Mouse (Mus musculus): ENCODE measurements at regions not wholly inside any gene's neighbourhood (a gene's known extent, or its start where the extent isn't known, plus 50 kb on each side); places are given as distances from the start of the nearest gene placed in this dataset.
"Not testable (repeated sequence)": the region's sequence is repeated elsewhere in the genome, so short reads cannot be mapped to it uniquely, and the experiment has no call there.

DNA sequence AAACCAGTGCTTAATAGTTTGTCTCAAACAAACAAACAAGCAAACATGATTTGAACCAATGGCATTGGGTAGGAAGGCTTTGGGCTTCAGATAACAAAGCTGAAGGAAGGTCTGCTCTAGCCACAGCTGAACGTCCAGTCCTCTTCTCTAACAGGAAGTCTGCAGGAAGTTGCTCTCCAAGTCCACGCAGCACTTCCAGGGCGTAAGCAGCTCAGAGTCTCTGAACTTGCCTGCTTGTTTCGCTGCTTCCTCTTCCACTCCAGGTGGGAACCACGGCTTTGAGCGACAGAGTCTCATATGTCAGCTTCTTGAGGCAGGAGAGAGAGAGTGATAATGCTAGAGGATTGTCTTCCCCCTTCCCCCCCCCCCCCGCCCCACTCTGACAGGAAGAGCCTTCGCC, 123.6 kb downstream of the Tnfrsf21 start:
- DNase-seq = no peak

DNA sequence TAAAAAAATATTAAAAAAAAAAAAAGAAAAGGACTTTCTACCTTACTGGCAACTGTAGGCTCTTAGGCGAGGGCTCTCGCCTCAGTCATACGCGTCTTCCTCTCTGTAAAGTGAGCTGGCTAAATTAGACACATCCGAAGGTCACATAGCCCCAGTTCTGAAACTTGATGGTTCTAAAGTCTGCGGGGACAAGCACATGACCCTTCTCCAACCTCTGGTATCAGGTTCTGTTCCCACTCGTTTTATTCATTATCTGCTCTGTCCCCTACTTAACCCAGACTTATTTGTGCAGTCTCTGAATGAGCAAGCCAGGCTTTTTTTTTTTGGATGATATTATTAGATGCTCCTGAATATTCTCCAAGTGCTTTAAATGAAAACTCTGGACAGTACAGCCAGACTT, 125.4 kb downstream of the Tnfrsf21 start:
- DNase-seq = no peak

DNA sequence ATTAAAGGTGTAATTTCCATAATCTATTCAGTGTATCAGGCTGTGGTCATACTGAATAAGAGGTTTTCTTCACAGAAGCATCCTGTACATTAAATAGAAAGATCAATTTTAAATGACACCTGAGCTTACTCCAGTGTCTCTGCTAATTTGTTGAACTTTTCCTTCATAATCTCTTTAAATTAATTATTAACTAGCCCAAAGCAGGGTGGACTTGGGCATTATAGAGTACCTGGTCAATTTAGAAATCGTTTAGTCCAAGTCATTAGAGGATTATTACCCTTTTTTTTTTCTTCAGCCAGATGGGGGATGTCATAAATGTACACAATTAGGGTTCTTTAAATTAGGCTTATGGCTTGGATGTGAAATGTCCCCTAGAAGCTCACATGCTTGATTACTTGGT, 124.4 kb upstream of the Adgrf1 start:
- DNase-seq = no peak

DNA sequence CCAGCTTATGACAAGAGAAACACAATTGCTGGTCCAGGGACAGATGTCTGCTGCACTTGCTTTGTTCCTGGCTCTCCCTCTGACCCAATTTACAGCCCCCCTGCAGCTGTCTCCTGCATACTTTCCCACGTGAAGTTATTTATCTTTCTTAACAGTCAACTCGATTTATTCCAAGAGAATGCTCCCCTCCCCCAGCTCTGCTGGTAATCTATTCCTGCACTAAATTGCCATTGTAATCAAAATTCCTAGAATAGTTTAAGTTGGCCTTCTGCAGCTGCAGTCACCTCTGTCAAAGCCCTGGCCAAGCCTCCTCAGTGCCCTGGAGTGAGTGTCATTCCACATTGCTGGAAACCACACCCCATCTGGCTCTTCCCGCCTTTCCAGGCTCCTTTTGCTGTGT, 122.2 kb upstream of the Adgrf1 start:
- no peak for DNase-seq

DNA sequence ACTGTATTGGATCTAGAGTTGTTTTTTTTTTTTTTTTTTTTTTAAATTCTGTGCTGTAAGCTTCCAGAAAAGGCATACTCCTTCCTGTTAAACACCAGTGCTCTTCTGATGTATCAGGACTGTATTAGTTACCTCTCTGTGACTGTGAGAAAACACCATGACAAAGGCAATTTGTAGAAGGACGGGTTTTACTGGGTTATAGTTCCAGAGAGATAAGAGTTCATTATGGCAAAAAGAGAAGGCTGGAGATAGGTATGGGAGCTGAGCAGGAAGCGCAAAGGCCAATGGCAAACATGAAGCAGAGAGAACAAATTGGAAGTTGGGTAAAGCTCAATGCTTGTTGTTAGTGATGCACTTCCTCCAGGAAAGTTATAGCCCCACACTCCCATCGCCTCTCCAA, 117.5 kb upstream of the Adgrf1 start:
- no peak for DNase-seq

DNA sequence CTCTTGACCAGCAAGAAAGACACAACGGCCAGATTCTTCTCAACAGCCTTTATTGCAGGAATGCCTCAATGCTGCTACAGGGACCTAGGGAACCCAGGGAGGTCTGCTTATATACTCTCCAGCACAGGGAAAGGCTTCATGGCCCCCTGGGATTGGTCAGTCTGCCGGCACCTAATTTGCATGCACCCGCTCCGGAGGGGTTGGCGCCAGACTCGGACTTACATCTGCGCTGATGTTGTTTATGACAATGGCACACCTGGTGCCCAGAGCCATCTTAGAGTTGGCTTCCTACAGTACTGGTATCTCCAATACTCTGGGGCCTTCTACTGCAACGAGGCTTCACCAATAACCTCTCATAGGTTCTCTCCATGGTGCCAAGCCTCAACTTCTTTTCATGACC, 114.9 kb upstream of the Adgrf1 start:
- DNase-seq = not testable (repeated sequence)

DNA sequence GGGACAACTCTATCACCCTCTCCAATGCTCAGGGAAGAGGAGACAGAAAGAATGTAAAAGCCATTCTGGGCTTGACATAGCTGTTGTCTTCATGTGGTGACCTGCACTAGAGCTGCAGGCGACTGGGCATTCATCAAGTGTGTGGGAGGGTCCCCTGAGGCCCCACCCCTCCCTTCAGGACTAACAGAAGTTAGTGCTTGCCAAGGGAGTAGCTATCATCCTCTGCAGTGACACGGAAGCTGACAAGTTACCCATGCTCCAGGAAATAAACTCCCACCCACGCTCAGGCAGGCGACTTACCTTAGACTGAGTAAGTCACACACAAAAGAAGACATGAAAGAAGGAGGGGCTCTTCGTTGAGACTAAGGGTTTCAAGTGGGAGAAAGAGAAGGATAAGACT, 114.0 kb upstream of the Adgrf1 start:
- DNase-seq = no peak

DNA sequence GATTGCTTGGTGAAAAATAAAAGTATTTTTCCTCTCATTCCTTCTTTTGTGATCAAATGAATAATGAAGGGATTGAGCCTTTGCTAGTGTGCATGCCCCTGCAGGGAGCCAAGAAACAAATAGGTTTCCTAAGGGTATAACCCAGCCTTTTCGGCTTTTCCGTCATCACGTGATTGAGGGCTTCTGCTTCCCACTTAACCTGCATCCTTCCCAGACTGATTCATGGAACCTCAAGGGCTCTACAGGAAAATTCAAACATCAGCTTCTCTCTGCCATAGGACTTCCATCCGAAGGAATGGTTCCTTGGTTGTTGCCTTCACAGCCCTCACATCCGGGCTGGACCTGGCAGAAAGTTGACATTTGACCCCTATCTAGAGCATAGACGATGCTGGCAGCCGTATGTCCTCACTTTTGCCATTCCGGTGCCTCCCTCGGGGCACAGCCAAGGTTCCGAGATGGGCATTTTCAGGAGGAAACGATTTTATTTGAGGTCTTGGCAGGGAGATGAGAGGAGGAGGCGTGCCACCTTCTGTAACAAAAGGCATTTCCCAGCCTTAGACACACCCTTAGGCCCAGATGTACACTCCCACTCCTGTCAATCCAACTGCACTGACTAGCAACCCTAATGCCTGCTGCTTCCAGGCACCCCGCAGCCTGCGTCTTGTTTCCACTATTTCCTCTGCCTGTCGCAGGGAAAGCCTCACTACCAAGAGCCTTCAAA, 112.2 kb upstream of the Adgrf1 start:
- DNase-seq = peak; percentile 77

DNA sequence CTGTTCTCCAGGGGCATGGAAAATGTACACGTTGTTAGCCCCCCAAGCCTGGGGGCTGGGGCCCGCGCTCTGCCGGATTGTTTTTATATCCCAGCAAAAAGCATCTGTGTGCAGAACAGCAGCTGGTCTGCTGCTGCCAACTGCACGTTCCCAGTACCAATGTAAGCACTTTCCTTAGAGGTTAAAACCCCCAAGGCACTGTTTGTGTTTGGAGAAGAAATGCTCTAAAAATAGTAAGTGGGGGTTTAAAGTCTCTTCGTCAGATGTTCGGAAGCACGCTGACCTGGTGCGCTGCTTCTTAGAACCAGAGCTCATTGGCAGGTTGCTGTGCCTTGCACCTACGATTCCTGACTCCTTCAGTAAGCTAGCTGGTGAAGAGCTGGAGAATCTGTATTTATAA, 111.4 kb upstream of the Adgrf1 start:
- no peak for DNase-seq

DNA sequence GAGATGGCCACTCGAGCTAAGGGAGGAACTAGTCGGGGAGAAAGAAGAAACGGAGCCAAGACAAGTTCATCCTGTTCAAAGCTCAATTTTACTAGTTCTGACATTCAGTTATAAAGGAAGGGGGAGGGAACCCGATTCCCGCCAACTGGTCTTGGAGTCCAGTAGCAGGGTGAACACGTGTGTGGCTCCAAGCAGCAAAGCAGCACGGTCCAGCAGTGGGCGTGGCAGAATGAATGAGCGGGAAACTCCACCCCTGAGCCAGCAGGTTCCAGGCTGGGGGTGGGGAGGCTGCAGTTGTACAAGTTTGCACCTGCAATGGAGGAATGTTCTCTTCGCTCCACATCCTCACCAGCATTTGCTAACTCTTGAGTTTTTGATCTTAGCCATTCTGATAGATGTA, 108.8 kb upstream of the Adgrf1 start:
- not testable (repeated sequence) for DNase-seq

DNA sequence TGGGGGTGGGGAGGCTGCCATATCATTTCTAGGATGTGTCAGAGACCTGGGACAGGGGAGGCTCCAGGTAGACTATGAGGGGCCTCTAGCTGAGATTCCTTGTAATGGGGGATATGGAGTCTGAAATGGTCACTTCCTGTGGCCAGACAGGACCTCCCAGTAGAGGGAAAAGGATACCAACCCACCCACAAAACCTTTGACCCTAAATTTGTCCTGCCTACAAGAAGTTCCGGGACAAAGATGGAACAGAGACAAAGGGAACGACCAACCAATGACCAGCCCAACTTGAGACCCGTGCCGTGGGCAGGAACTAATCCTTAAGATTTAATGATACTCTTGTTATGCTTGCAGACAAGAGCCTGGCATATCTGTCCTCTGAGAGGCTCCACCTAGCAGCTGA, 107.0 kb upstream of the Adgrf1 start:
- no peak for DNase-seq

DNA sequence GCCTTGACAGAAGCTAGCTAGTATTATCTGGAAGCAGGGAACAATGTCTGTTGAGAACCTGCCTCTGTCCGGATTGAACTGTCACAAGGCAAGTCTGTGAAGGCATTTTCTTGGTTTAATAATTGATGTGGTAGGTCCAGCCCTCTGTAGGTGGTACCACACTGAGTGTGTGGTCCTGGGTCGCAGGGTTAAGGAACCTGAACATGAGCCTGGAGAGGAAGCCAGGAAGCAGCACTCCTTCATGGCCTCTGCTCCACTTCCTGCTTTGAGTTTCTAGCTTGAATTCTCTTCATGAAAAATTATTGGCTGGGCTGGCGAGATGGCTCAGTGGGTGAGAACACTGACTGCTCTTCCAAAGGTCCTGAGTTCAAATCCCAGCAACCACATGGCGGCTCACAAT, 104.0 kb upstream of the Adgrf1 start:
- DNase-seq = no peak

DNA sequence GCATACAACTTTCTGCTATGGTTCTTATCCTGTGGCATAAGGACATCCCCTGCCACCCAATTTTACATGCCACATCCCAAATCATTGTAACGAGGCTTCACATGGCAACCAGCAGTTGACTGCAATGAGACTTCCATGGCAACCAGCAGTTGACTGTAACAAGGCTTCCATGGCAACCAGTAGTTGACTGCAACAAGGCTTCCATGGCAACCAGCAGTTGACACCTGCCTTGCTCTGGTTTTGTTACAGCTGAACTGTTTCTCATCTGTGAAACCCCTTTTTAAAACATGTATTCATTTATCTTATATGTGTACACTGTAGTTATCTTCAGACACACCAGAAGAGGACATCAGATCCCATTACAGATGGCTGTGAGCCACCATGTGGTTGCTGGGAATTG, 100.7 kb upstream of the Adgrf1 start:
- DNase-seq = no peak

DNA sequence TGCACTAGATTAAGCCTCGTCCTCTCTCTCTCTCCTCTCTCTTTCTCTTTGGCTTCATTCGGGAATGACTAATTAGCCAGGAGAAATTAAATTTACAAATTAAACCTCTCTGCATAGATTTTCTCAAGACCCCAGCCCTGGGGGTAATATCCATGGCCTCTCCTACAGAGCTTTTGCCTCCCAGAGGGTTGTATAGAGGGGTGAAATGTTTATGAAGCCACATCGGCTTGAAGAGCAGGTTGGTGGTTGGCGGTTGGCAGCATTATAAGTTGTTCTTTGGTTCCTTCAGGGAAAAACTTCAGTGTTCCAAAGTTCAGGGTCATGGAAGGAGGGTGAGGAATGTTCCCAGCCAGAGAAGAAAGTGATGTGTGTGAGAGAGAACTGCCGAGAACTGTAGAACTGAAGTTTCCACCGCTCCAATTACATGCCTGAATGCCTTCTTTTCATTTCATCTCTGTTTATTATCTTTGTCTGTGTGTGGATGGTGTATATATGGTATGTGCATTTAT, 97.4 kb upstream of the Adgrf1 start:
- no peak for DNase-seq

DNA sequence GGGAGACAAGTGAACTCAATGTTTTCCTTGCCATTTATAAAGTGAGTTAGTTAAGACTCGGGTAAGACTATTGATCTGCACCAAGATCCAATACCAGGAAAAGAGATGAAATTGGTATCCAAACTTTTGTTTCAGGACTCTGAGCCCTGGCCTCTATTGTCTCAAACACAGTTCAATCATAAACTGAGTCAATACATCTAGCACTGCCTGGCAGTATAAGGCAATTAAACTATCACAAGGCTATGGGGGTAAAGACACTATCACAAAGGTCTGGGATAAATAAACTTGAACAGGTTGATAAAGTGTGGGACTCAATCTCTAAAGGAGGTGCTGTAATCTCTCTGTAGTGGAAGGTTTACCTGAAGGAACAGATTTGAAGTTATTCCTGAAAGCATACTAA, 95.3 kb upstream of the Adgrf1 start:
- no peak for DNase-seq

DNA sequence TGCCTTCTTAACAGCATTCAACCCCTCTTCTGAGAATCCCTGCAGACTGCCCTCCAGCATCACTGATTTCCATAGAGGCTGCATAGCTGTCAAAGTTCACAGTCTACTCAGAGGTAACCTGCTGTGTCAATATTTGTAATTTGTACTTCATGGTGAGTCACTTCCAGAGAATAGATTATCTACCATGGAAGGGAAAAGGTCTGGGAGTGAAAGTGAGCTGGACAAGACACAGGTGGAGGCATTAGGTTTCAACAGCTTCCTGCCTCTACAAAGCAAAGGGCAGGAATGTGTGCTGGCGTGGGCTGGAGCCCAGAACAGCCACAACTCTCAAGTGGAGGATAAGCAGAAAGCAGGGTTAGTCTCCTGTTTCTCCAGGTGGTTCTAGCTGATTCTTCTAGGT, 92.9 kb upstream of the Adgrf1 start:
- DNase-seq = no peak

DNA sequence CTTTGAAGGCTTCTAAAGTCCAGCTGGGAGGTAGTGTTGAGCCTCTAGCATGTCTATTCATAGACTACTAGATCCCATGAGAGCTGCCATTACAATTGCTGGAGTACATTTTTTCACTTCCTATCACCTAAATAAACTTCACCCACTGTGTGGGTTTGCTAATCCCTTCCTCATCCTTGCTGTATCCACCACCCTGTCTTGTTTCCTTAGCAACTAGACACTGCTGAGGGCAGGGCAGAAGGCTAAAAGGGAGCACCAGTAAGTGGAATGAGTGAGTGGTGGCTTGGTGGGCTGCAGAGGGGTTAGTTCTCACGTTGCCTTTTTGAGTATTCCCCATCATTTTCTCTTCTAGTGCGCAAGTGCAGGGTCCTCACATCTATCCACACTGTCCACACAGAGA, 80.1 kb upstream of the Adgrf1 start:
- no peak for DNase-seq

DNA sequence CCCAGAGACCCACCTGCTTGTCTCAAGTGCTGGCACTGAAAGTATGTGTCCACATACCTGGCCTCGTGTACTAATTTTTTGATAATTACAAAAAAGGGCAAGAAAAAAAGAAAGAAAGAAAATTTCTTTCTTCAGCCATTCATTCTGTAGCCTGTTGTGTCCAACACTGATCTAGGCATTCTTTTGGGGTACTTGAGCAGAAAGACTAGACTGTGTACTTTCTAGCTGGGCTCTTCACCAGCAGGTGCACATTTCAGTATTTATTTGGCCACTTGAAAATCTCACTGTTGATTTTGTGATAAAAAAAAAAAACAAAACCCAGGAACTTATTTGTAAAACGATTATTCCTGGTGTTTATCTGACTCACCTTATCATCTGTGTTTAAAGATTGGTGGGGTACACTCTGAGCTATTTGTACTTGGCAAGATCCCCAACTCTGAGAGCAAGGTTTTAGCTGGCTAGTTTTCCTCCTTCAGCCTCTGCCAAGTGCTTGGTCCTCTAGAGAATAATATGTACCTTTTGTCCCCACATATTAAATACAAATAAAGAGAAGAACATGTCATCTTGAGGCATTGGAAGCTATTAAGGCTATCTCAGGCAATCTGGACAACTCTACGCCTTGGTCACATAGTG, 79.2 kb upstream of the Adgrf1 start:
- DNase-seq = no peak

DNA sequence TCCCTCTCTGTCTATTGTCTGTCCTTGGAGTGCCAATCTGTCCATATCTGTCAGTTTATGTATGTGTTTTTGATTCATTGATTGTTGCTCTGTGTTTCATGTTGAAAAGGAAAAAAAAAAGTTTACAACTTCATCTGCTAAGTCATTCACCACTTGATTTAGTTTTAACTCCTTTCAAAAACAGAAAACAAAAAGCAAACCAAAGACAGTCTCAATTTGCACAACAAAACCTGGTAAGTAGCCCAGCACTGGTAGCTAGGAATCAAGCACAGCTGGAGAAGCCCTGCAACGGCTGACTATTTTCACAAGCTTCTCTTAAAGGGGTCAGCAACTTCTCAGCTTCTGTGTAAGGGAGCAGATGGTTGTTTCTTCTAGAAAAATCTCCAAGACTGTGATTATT, 72.9 kb upstream of the Adgrf1 start:
- DNase-seq = no peak

DNA sequence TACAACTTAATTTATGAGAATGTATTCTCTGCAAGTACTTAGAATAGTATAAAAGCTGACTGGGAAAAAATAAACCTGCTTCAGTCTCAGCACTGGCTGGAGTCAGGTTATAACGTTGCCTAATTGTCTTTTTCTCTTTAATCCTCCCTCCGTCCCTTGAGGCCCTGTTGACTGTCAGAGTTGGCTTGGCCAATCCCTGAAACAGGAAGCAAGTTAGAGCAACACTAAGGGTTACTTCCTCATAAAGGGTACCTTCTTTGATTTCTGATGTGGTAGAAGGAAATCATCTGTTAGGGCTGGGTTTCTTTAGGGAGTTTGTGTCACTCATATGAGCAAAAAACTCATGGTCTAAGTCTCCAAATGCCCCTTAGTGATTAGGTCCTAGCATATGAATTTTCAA, 69.3 kb upstream of the Adgrf1 start:
- no peak for DNase-seq

DNA sequence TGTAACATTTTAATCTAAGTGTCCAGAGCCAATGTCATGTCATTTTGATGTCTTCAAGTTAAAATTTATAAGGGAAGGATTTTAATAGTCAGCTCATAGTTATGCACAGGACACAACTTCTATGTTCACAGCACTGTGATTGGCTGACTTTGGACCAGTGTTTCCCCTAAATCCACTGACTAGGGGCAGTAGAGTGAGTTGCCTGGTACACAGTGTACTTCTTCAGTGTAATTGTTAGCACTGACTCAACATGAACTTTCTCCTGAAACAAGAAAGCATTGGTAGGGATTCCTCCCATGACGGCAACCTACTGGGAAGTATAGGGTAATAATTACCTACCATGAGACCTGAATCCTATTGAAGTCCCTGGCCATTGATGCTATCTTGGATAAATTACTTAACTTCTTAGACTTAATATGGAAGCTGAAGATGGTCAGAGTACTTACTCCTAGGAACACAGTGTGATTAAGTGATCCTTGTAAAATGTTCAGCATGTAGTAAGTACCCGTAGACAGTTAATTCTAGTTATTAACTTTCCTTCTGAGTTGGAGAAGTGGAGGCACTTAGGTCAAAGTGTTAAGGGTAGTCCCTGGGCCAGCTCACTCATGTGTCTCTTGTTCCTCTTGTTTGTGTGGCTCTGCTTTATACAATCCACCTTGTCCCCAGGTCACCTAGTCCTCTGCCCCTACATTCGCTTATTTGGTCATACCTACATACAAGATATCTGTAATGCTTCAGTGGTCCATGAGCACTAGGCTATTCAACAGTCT, 63.2 kb upstream of the Adgrf1 start:
- no peak for DNase-seq

DNA sequence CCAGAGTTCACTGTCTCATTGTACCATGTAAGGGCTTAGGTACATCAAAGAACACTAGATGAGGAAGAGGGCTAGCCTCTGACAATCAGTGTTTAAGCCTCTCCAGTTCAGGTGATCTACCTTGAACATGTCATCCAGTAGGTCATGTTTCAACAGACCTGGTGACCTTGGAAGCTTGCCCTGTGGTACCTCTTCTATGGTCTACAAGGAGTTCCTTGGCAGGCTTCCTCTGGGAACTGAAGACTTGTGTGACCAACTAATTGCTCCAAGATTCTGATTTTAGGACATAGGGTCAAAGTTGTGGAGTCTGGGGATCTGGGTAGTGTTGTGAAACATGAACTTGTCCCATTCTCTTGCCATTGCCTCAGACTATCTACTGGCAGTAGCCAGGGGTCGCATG, 60.4 kb upstream of the Adgrf1 start:
- DNase-seq = no peak

DNA sequence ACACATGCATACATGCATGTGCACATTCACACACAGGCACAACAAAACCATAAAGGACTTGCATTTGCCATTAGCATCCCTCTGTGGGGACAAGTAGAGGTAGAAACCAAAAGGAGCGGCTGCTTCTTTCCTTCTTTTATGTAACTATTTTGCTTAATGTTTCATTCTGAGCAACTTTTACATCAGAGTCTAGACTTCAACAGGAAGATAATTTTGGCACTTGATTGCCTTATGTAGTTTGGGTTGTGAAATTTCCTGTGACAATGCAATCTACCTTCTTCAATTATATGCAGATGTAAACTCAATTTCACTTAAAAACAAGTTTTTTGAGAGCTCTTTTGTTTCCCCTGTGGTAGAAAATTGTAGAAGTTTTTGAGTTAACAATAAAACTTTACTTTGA, 56.1 kb upstream of the Adgrf1 start:
- DNase-seq = no peak

DNA sequence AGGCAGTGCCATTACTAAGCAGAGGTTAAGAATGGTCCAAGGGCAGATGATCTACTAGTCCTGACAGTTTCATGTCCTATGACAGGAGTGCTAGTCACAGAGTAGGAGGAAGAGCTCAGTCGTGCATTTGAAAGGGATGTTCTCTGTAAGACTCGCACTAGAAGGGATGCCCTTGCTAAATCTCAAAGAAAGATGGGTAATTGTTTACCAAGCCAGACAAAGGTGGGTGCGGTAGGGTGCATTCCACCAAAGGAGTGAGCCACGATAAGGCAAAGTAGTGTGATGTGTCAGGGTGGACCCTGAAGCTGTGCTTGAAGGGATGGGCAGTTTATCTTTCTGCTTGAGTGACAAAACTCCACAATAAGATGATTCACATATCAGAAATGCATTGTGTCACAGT, 50.5 kb upstream of the Adgrf1 start:
- DNase-seq = no peak
